Mouse (Mus musculus) embryonic facial prominence, embryonic 12.5 days (tissue): ENCODE results near the gene Sipa1l1. TPM values are rescaled to one million over a fixed set of nuclear protein-coding genes. Genes with fewer than 3 reads are reported as not detected.

Experiments used
- ATAC-seq: fragments of 200-750 bp; cut with Nextera tagmentation; 2 replicates; pipeline ENCODE4 v1.8.0; 2017; ENCODE audit not compliant: insufficient number of reproducible peaks, insufficient read depth, low FRiP score, low TSS enrichment
- H3K27ac ChIP-seq: fragments of 300-500 bp; sonication (generic); 2 replicates; pipeline ENCODE4 v1.5.1; 2016; ENCODE audit warnings: mild to moderate bottlenecking
- H3K27me3 ChIP-seq: fragments of 300-500 bp; sonication (generic); 2 replicates; pipeline ENCODE4 v1.6.1; 2016; ENCODE audit warnings: mild to moderate bottlenecking, moderate library complexity
- H3K36me3 ChIP-seq: fragments of 300-500 bp; sonication (generic); 2 replicates; pipeline ENCODE4 v1.6.1; 2016; ENCODE audit warnings: mild to moderate bottlenecking
- H3K4me1 ChIP-seq: fragments of 300-500 bp; sonication (generic); 2 replicates; pipeline ENCODE4 v1.6.1; 2016
- H3K4me2 ChIP-seq: fragments of 300-500 bp; sonication (generic); replicated peaks from 2 replicates; pipeline ENCODE4 v1.6.1; 2016; ENCODE audit warnings: mild to moderate bottlenecking, moderate library complexity
- H3K4me3 ChIP-seq: fragments of 300-500 bp; sonication (generic); 2 replicates; pipeline ENCODE4 v1.5.1; 2016; ENCODE audit warnings: mild to moderate bottlenecking
- H3K9ac ChIP-seq: fragments of 300-500 bp; sonication (generic); 2 replicates; pipeline ENCODE4 v1.6.1; 2016; ENCODE audit warnings: mild to moderate bottlenecking, moderate library complexity
- H3K9me3 ChIP-seq: fragments of 300-500 bp; sonication (generic); 2 replicates; pipeline ENCODE4 v1.6.1; 2016; ENCODE audit warnings: mild to moderate bottlenecking, moderate library complexity
- WGBS: fragments of 180-500 bp; shearing (Covaris S2); methylation state at CpG from one replicate; pipeline ENCODE4 v1.1.7; 2016; 5-methylcytosine and 5-hydroxymethylcytosine counted together
- polyA plus RNA-seq: library from polyadenylated mRNA; unstranded; fragments of >200 nt; fragmentation: Nextera tagmentation; extraction: Ambion mirVana; gene quantifications from 2 replicates; pipeline ENCODE4 v1.2.1, GENCODE M21; 2016

Sipa1l1 gene
- polyA plus RNA-seq, 1 experiment from 2014 or later, result 41.3 TPM

- Histone ChIP-seq H3K4me2 (no peak overlapping the region), H3K9me3 (no peaks in the 10 kb centered on the region), H3K4me1 (peaks cover 24% of the 10 kb centered on the region), H3K4me3 (no peak overlapping the region), H3K27me3 (no peaks in the 10 kb centered on the region), H3K27ac (no peak overlapping the region), H3K36me3 (0 out of 2 replicates have a peak, but pooled peaks cover 6% of the 10 kb centered on the region), H3K9ac (no peak overlapping the region)
- ATAC-seq, result no peak
- 82% methylated on average over 14 of the region's 14 CpGs for WGBS
Measured at GRCm38 (mm10) chr12:82234463-82235223, 65.5 kb downstream of the Sipa1l1 start.

- Histone ChIP-seq H3K27me3 (no peaks in the 10 kb centered on the region), H3K9me3 (no peaks in the 10 kb centered on the region), H3K4me3 (no peak overlapping the region), H3K9ac (no peak overlapping the region), H3K36me3 (0 out of 2 replicates have a peak, but pooled peaks cover 6% of the 10 kb centered on the region), H3K4me2 (no peak overlapping the region), H3K27ac (no peak overlapping the region), H3K4me1 (peaks cover 6% of the 10 kb centered on the region)
- no peak for ATAC-seq
- WGBS, result 91% methylated on average over 4 of the region's 4 CpGs
Measured at GRCm38 (mm10) chr12:82237095-82237494, 68.0 kb downstream of the Sipa1l1 start.

- H3K9ac ChIP-seq, result no peak overlapping the region
- no peak for ATAC-seq
- 61% methylated on average over 4 of the region's 4 CpGs for WGBS
- no peaks in the 10 kb centered on the region for H3K9me3 ChIP-seq
- H3K27ac ChIP-seq, result no peak overlapping the region
- H3K36me3 ChIP-seq, result 0 out of 2 replicates have a peak, but pooled peaks cover 6% of the 10 kb centered on the region
- H3K27me3 ChIP-seq, result no peaks in the 10 kb centered on the region
- no peak overlapping the region for H3K4me2 ChIP-seq
- H3K4me1 ChIP-seq, result no peaks in the 10 kb centered on the region
- H3K4me3 ChIP-seq, result no peak overlapping the region
Measured at GRCm38 (mm10) chr12:82237946-82238345, 68.8 kb downstream of the Sipa1l1 start.

- H3K4me2 ChIP-seq, result no peak overlapping the region
- no peaks in the 10 kb centered on the region for H3K4me1 ChIP-seq
- H3K27ac ChIP-seq, result no peak overlapping the region
- H3K9me3 ChIP-seq, result no peaks in the 10 kb centered on the region
- no peaks in the 10 kb centered on the region for H3K27me3 ChIP-seq
- H3K4me3 ChIP-seq, result no peak overlapping the region
- no peaks in the 10 kb centered on the region for H3K36me3 ChIP-seq
- no peak for ATAC-seq
- no peak overlapping the region for H3K9ac ChIP-seq
- WGBS, result 77% methylated on average over 6 of the region's 6 CpGs
Measured at GRCm38 (mm10) chr12:82240674-82241073, 71.6 kb downstream of the Sipa1l1 start.

GRCm38 (mm10) chr12:82245219-82245618 lies 76.1 kb downstream of the Sipa1l1 start:
- no peak for ATAC-seq
- H3K4me3 ChIP-seq, result no peak overlapping the region
- H3K9ac ChIP-seq, result no peak overlapping the region
- H3K27ac ChIP-seq, result no peak overlapping the region
- no peaks in the 10 kb centered on the region for H3K9me3 ChIP-seq
- 85% methylated on average over 6 of the region's 6 CpGs for WGBS
- no peak overlapping the region for H3K4me2 ChIP-seq
- no peaks in the 10 kb centered on the region for H3K27me3 ChIP-seq
- H3K4me1 ChIP-seq, result no peaks in the 10 kb centered on the region
- H3K36me3 ChIP-seq, result no peaks in the 10 kb centered on the region

GRCm38 (mm10) chr12:82246422-82246821 lies 77.3 kb downstream of the Sipa1l1 start:
- H3K4me3 ChIP-seq, result no peak overlapping the region
- H3K27me3 ChIP-seq, result no peaks in the 10 kb centered on the region
- no peak for ATAC-seq
- H3K36me3 ChIP-seq, result no peaks in the 10 kb centered on the region
- H3K27ac ChIP-seq, result no peak overlapping the region
- 83% methylated on average over 3 of the region's 3 CpGs for WGBS
- H3K4me1 ChIP-seq, result no peaks in the 10 kb centered on the region
- no peaks in the 10 kb centered on the region for H3K9me3 ChIP-seq
- H3K9ac ChIP-seq, result no peak overlapping the region
- H3K4me2 ChIP-seq, result no peak overlapping the region

GRCm38 (mm10) chr12:82247371-82248258 lies 78.5 kb downstream of the Sipa1l1 start:
- Histone ChIP-seq H3K4me2 (no peak overlapping the region), H3K4me3 (no peak overlapping the region), H3K4me1 (no peaks in the 10 kb centered on the region), H3K9me3 (no peaks in the 10 kb centered on the region), H3K36me3 (no peaks in the 10 kb centered on the region), H3K27ac (no peak overlapping the region), H3K27me3 (no peaks in the 10 kb centered on the region), H3K9ac (no peak overlapping the region)
- ATAC-seq, result no peak
- WGBS, result 92% methylated on average over 14 of the region's 14 CpGs

GRCm38 (mm10) chr12:82248501-82248900 lies 79.4 kb downstream of the Sipa1l1 start:
- H3K4me2 ChIP-seq, result no peak overlapping the region
- H3K4me1 ChIP-seq, result no peaks in the 10 kb centered on the region
- no peaks in the 10 kb centered on the region for H3K9me3 ChIP-seq
- no peaks in the 10 kb centered on the region for H3K36me3 ChIP-seq
- H3K9ac ChIP-seq, result no peak overlapping the region
- H3K27ac ChIP-seq, result no peak overlapping the region
- ATAC-seq, result no peak
- no peak overlapping the region for H3K4me3 ChIP-seq
- 82% methylated on average over 3 of the region's 3 CpGs for WGBS
- no peaks in the 10 kb centered on the region for H3K27me3 ChIP-seq

GRCm38 (mm10) chr12:82251328-82251727 lies 82.2 kb downstream of the Sipa1l1 start:
- no peak overlapping the region for H3K4me2 ChIP-seq
- H3K36me3 ChIP-seq, result no peaks in the 10 kb centered on the region
- H3K4me3 ChIP-seq, result no peak overlapping the region
- no peak for ATAC-seq
- no peaks in the 10 kb centered on the region for H3K27me3 ChIP-seq
- no peak overlapping the region for H3K9ac ChIP-seq
- no peak overlapping the region for H3K27ac ChIP-seq
- WGBS, result 91% methylated on average over 2 of the region's 2 CpGs
- H3K9me3 ChIP-seq, result no peaks in the 10 kb centered on the region
- H3K4me1 ChIP-seq, result no peaks in the 10 kb centered on the region

GRCm38 (mm10) chr12:82254076-82254475 lies 85.0 kb downstream of the Sipa1l1 start:
- no peaks in the 10 kb centered on the region for H3K9me3 ChIP-seq
- WGBS, result 88% methylated on average over 5 of the region's 5 CpGs
- ATAC-seq, result no peak

GRCm38 (mm10) chr12:82256012-82256411 lies 86.9 kb downstream of the Sipa1l1 start:
- H3K27ac ChIP-seq, result no peak overlapping the region

More at GRCm38 (mm10) chr12:82254076-82254475, 85.0 kb downstream of the Sipa1l1 start:
- no peak overlapping the region for H3K4me3 ChIP-seq
- no peaks in the 10 kb centered on the region; the same call in 1 of the 2 replicates for H3K4me1 ChIP-seq
- no peak overlapping the region for H3K9ac ChIP-seq
- H3K36me3 ChIP-seq, result no peaks in the 10 kb centered on the region
- no peak overlapping the region for H3K4me2 ChIP-seq
- no peak overlapping the region for H3K27ac ChIP-seq
- H3K27me3 ChIP-seq, result no peaks in the 10 kb centered on the region

More at GRCm38 (mm10) chr12:82256012-82256411, 86.9 kb downstream of the Sipa1l1 start:
- no peaks in the 10 kb centered on the region; the same call in 1 of the 2 replicates for H3K4me1 ChIP-seq
- 86% methylated on average over 5 of the region's 5 CpGs for WGBS
- no peak overlapping the region for H3K4me2 ChIP-seq
- H3K9ac ChIP-seq, result no peak overlapping the region
- H3K36me3 ChIP-seq, result no peaks in the 10 kb centered on the region
- no peak for ATAC-seq
- H3K9me3 ChIP-seq, result no peaks in the 10 kb centered on the region
- H3K27me3 ChIP-seq, result no peaks in the 10 kb centered on the region
- H3K4me3 ChIP-seq, result no peak overlapping the region
